Mouse (Mus musculus) embryonic facial prominence, embryonic 10.5 days (tissue): ENCODE results near the gene P2ry13. TPM values are rescaled to one million over a fixed set of nuclear protein-coding genes. Genes with fewer than 3 reads are reported as not detected.

ENCODE experiments used
- DNase-seq: peaks from one replicate; pipeline ENCODE4 v3.0.0-alpha.2; 2017; ENCODE audit warnings: low spot score
- H3K27ac ChIP-seq: fragments of 300-500 bp; sonication (generic); replicated peaks from 2 replicates; pipeline ENCODE4 v1.5.1; 2016; ENCODE audit warnings: mild to moderate bottlenecking
- H3K27me3 ChIP-seq: fragments of 300-500 bp; sonication (generic); replicated peaks from 2 replicates; pipeline ENCODE4 v1.6.1; 2016; ENCODE audit warnings: low read depth, mild to moderate bottlenecking; ENCODE audit not compliant: poor library complexity, severe bottlenecking
- H3K36me3 ChIP-seq: fragments of 300-500 bp; sonication (generic); replicated peaks from 2 replicates; pipeline ENCODE4 v1.6.1; 2016; ENCODE audit warnings: mild to moderate bottlenecking, moderate library complexity
- H3K4me1 ChIP-seq: fragments of 300-500 bp; sonication (generic); 2 replicates; pipeline ENCODE4 v1.6.1; 2016
- H3K4me3 ChIP-seq: fragments of 300-500 bp; sonication (generic); 2 replicates; pipeline ENCODE4 v1.5.1; 2016; ENCODE audit warnings: mild to moderate bottlenecking, moderate library complexity
- H3K9me3 ChIP-seq: fragments of 300-500 bp; sonication (generic); 2 replicates; pipeline ENCODE4 v1.6.1; 2016; ENCODE audit warnings: mild to moderate bottlenecking
- WGBS: fragments of 180-500 bp; shearing (Covaris S2); methylation state at CpG from one replicate; pipeline ENCODE4 v1.1.7; 2016; 5-methylcytosine and 5-hydroxymethylcytosine counted together
- polyA plus RNA-seq: library from polyadenylated mRNA; unstranded; fragments of >200 nt; fragmentation: Nextera tagmentation; extraction: Ambion mirVana; gene quantifications from 2 replicates; pipeline ENCODE4 v1.2.1, GENCODE M21; 2016

The P2ry13 gene
- polyA plus RNA-seq, 1 experiment from 2014 or later = 0.30 TPM

- no peak for DNase-seq
- H3K4me1 ChIP-seq = no peaks in the 10 kb centered on the region
- H3K4me3 ChIP-seq = no peak overlapping the region
- H3K27ac ChIP-seq = no peak overlapping the region
- 88% methylated on average over 4 of the region's 4 CpGs for WGBS
- no peaks in the 10 kb centered on the region for H3K36me3 ChIP-seq
- H3K9me3 ChIP-seq = no peaks in the 10 kb centered on the region
- no peaks in the 10 kb centered on the region for H3K27me3 ChIP-seq
These were observed 25.0 kb downstream of the P2ry13 start for GRCm38 (mm10) chr3:59185662-59186061.

DNA sequence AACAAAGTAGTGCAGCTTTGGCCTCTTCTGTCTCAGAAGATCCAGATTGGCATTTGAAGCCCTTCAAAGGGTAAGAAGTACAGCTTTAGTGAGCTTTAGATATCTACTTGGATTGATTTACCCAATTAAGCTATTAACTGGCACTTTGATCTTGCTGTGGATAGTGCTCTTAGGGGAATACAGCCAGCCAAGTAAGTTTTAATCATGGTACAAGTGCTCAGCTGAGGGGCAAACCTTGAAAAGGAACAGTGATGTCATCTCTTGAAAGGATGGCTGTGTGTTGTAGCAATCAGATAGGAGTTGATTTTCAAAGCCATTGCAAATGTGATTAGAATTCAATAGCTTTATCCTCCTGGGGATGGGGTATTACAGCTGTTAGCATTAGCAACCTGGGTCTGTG is 28.6 kb downstream of the P2ry13 start:
- Histone ChIP-seq H3K27me3 (no peaks in the 10 kb centered on the region), H3K4me3 (no peak overlapping the region), H3K36me3 (no peaks in the 10 kb centered on the region), H3K4me1 (no peaks in the 10 kb centered on the region), H3K9me3 (no peaks in the 10 kb centered on the region), H3K27ac (no peak overlapping the region)
- no peak for DNase-seq

- Histone ChIP-seq H3K4me3 (no peak overlapping the region), H3K36me3 (no peaks in the 10 kb centered on the region), H3K4me1 (no peaks in the 10 kb centered on the region), H3K27ac (no peak overlapping the region), H3K9me3 (no peaks in the 10 kb centered on the region), H3K27me3 (no peaks in the 10 kb centered on the region)
- no peak for DNase-seq
- WGBS = 64% methylated on average over 5 of the region's 5 CpGs
These were observed 29.5 kb downstream of the P2ry13 start for GRCm38 (mm10) chr3:59181134-59181533.

DNA sequence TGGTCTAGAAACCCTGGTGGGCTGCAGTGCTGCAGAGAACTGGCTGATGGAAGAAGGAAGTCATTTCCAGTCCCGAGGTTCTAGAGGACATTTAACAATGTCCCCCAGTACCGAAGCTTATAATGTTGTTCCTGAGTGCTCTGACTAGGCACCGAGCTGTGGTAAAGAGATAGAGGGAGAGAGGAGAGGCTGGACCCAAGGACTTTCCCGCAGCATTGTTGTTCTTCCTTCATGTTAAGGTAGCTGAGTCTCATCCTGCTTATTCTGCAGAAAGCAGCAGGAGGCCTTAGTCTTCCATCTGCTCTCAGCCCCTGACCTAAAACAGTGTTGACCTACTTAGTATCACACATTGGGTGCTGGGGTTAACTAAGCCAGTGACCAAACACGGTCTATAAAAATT is 33.8 kb downstream of the P2ry13 start:
- no peak overlapping the region for H3K4me3 ChIP-seq
- no peak overlapping the region for H3K27ac ChIP-seq
- no peaks in the 10 kb centered on the region for H3K4me1 ChIP-seq
- H3K36me3 ChIP-seq = no peaks in the 10 kb centered on the region
- DNase-seq = no peak
- no peaks in the 10 kb centered on the region for H3K9me3 ChIP-seq
- 74% methylated on average over 5 of the region's 5 CpGs for WGBS
- H3K27me3 ChIP-seq = no peaks in the 10 kb centered on the region

DNA sequence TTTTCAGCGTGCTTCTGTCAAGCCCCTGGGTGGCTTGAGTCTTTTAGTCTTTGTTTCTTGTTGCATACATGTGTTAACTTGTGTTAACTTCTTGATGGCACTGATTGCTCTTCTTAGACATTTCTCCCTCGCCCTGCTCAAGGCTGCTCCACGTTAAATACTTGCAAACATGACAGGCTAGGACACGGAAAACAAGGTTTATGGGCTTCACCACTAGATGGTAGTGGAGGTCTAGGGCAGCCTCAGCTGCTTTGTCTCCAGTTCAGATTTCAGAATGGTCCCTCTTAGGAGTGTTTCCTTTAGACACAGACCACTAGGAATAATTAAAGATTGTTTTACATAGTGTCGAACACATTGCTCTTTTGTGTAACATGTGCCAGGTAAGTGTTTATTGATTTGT is 35.4 kb downstream of the P2ry13 start:
- no peak overlapping the region for H3K27ac ChIP-seq
- H3K4me1 ChIP-seq = peaks cover 3% of the 10 kb centered on the region
- 44% methylated on average over 5 of the region's 5 CpGs for WGBS
- H3K9me3 ChIP-seq = no peaks in the 10 kb centered on the region
- H3K4me3 ChIP-seq = no peak overlapping the region
- DNase-seq = peak; percentile 55
- no peaks in the 10 kb centered on the region for H3K36me3 ChIP-seq
- no peaks in the 10 kb centered on the region for H3K27me3 ChIP-seq

GRCm38 (mm10) chr3:59174426-59175154 is 36.1 kb downstream of the P2ry13 start:
- no peak overlapping the region for H3K27ac ChIP-seq

GRCm38 (mm10) chr3:59169921-59170627 is 40.6 kb downstream of the P2ry13 start:
- Histone ChIP-seq H3K9me3 (no peaks in the 10 kb centered on the region), H3K27ac (no peak overlapping the region), H3K36me3 (no peaks in the 10 kb centered on the region), H3K4me1 (peaks cover 11% of the 10 kb centered on the region), H3K27me3 (no peaks in the 10 kb centered on the region), H3K4me3 (no peak overlapping the region)
- 49% methylated on average over 2 of the region's 2 CpGs for WGBS
- no peak for DNase-seq

More at GRCm38 (mm10) chr3:59174426-59175154, 36.1 kb downstream of the P2ry13 start:
- H3K4me1 ChIP-seq = peaks cover 8% of the 10 kb centered on the region
- no peaks in the 10 kb centered on the region for H3K27me3 ChIP-seq
- no peaks in the 10 kb centered on the region for H3K36me3 ChIP-seq
- H3K9me3 ChIP-seq = no peaks in the 10 kb centered on the region
- WGBS = 81% methylated on average over 6 of the region's 6 CpGs
- DNase-seq = no peak
- H3K4me3 ChIP-seq = no peak overlapping the region

DNA sequence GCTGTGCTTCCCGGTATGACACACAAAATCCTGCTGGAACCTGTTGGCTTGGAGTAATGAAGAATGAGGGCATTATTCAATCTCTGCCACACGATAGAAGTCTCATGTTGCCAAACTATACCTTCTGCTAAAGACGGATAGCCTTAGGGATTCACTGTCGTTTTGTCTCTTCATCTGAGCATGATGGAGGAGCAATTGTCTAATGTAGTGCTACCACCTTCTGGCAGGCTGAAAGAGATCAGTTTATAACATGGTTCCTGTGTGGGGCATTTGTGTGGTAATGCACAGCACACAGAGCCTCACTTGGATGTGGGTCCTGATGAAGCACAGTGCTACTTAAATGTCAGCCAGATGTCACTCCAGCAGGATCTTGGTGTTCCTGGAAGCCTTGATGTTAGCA is 41.5 kb downstream of the P2ry13 start:
- 77% methylated on average over 4 of the region's 4 CpGs for WGBS
- Histone ChIP-seq H3K36me3 (no peaks in the 10 kb centered on the region), H3K9me3 (no peaks in the 10 kb centered on the region), H3K27me3 (no peaks in the 10 kb centered on the region), H3K4me3 (no peak overlapping the region), H3K27ac (no peak overlapping the region), H3K4me1 (peaks cover 11% of the 10 kb centered on the region)
- no peak for DNase-seq

DNA sequence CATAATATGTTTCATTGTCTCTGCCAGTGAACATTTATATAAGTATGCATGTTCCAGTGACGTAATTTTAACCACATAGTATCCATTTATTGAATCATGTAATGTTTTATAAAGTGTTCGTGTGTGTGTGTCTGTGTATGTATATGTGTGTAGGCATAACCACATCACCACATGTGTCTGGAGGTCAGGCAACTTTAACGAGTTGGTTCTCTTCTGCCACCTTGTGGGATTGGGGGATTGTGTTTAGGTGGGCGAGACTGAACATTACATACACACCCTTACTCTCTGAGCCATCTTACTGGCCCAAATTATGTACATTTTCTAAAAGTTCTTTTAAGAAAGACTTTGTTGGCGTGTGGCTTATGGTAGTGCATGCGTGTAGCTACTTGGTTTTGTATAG is 42.2 kb downstream of the P2ry13 start:
- Histone ChIP-seq H3K4me1 (peaks cover 11% of the 10 kb centered on the region), H3K4me3 (no peak overlapping the region), H3K9me3 (no peaks in the 10 kb centered on the region), H3K36me3 (no peaks in the 10 kb centered on the region), H3K27ac (no peak overlapping the region), H3K27me3 (no peaks in the 10 kb centered on the region)
- no peak for DNase-seq
- WGBS = 93% methylated on average over 6 of the region's 6 CpGs

DNA sequence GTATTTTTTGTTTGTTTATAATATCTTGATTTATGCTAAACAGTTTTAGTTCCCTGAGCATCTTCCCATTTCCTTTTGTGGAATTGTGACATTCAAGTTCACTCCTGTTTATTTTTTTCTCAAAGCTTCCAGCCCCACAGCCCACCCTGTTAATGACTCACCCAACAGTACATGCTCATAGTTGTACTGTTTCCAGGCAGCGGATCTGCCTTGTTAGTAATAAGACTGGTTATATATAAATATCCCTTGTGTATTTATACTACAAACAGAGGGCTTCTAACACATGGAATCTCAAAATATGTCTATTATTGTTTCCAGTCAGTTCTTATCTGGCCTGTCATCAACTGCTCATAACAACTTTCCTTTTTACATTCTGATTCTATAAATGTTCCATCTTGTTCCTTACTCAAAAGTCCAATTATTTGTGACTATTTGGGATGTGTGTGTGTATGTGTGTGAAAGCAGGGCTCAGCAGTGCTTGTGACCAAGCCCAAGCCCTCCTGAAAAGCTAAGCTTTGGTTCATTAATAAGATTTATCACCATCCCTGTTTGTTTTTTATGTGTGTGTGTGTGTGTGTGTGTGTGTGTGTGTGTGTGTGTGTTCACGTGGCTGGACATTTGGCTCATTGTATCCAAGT is 43.1 kb downstream of the P2ry13 start:
- no peaks in the 10 kb centered on the region for H3K9me3 ChIP-seq
- WGBS = 86% methylated on average over 2 of the region's 2 CpGs
- no peak for DNase-seq
- H3K27me3 ChIP-seq = no peaks in the 10 kb centered on the region
- H3K36me3 ChIP-seq = no peaks in the 10 kb centered on the region
- H3K4me1 ChIP-seq = peaks cover 11% of the 10 kb centered on the region
- H3K4me3 ChIP-seq = no peak overlapping the region
- H3K27ac ChIP-seq = no peak overlapping the region

GRCm38 (mm10) chr3:59160465-59160864 is 50.2 kb downstream of the P2ry13 start:
- Histone ChIP-seq H3K27me3 (no peaks in the 10 kb centered on the region), H3K36me3 (no peaks in the 10 kb centered on the region), H3K4me3 (no peak overlapping the region), H3K4me1 (no peaks in the 10 kb centered on the region), H3K27ac (no peak overlapping the region), H3K9me3 (no peaks in the 10 kb centered on the region)
- DNase-seq = no peak
- 93% methylated on average over 1 of the region's 1 CpGs for WGBS
